Mouse (Mus musculus) layer of hippocampus, adult 9-11 months (tissue): ENCODE results near the gene Atad3a.

ENCODE experiments used
- DNase-seq: peaks from one replicate; pipeline ENCODE4 v3.0.0; 2022

Gene Atad3a

GRCm38 (mm10) chr4:155736421-155736820 is 24.5 kb downstream of the Atad3a start:
- no peak for DNase-seq

GRCm38 (mm10) chr4:155735788-155736187 is 25.1 kb downstream of the Atad3a start:
- DNase-seq, result no peak

- DNase-seq, result peak; percentile 34
Measured at GRCm38 (mm10) chr4:155734951-155735702, 25.8 kb downstream of the Atad3a start.

GRCm38 (mm10) chr4:155734350-155734941 is 26.4 kb downstream of the Atad3a start, which contains the start of gene Tmem240:
TSS of gene Tmem240 (plus strand) at chr4:155734800.
- DNase-seq, result peak; percentile 93

- no peak for DNase-seq
Measured at GRCm38 (mm10) chr4:155733267-155733666, 27.6 kb downstream of the Atad3a start.

- no peak for DNase-seq
Measured at GRCm38 (mm10) chr4:155727993-155728392, 32.9 kb downstream of the Atad3a start.

GRCm38 (mm10) chr4:155721668-155722083 is 39.2 kb downstream of the Atad3a start:
- no peak for DNase-seq

GRCm38 (mm10) chr4:155710521-155711252 is 50.2 kb downstream of the Atad3a start:
- DNase-seq, result no peak

- no peak for DNase-seq
Measured at GRCm38 (mm10) chr4:155708988-155709387, 51.9 kb downstream of the Atad3a start.

- no peak for DNase-seq
Measured at GRCm38 (mm10) chr4:155708582-155708981, 52.3 kb downstream of the Atad3a start.

GRCm38 (mm10) chr4:155705592-155705929 is 55.3 kb downstream of the Atad3a start:
- no peak for DNase-seq

- DNase-seq, result peak; percentile 95
Measured at GRCm38 (mm10) chr4:155704721-155705591, 55.9 kb downstream of the Atad3a start, which contains the start of gene Ssu72. TSS of gene Ssu72 (plus strand) at chr4:155704800.

- no peak for DNase-seq
Measured at GRCm38 (mm10) chr4:155703425-155703929, 57.4 kb downstream of the Atad3a start.

GRCm38 (mm10) chr4:155700425-155700824 is 60.5 kb downstream of the Atad3a start:
- DNase-seq, result no peak

- DNase-seq, result no peak
Measured at GRCm38 (mm10) chr4:155696261-155697255, 64.3 kb downstream of the Atad3a start.

GRCm38 (mm10) chr4:155695531-155696062 is 65.3 kb downstream of the Atad3a start:
- no peak for DNase-seq

- peak; percentile 81 for DNase-seq
Measured at GRCm38 (mm10) chr4:155694482-155695401, 66.2 kb downstream of the Atad3a start.

GRCm38 (mm10) chr4:155694111-155694481 is 66.8 kb downstream of the Atad3a start, which contains the start of gene Fndc10:
TSS of gene Fndc10 (plus strand) at chr4:155694342.
- DNase-seq, result peak; percentile 74

- no peak for DNase-seq
Measured at GRCm38 (mm10) chr4:155692421-155692820, 68.5 kb downstream of the Atad3a start.
